Mouse (Mus musculus) NIH3T3 (cell line): ENCODE measurements around the gene Abcc4.

Experiments used
- DNase-seq: peaks from one replicate; pipeline ENCODE4 v3.0.0-alpha.2; 2012; ENCODE audit warnings: low read depth

Abcc4 gene

GRCm38 (mm10) chr14:118496767-118497166, 209.3 kb downstream of the Abcc4 start:
- no peak for DNase-seq

GRCm38 (mm10) chr14:118495458-118495857, 210.6 kb downstream of the Abcc4 start:
- no peak for DNase-seq

GRCm38 (mm10) chr14:118491708-118492107, 214.3 kb downstream of the Abcc4 start:
- DNase-seq = no peak

GRCm38 (mm10) chr14:118491300-118491699, 214.7 kb downstream of the Abcc4 start:
- no peak for DNase-seq

- no peak for DNase-seq
Measured at GRCm38 (mm10) chr14:118490525-118490924, 215.5 kb downstream of the Abcc4 start.

GRCm38 (mm10) chr14:118486349-118486748, 219.7 kb downstream of the Abcc4 start:
- no peak for DNase-seq

GRCm38 (mm10) chr14:118485646-118486045, 220.4 kb downstream of the Abcc4 start:
- DNase-seq = no peak

- no peak for DNase-seq
Measured at GRCm38 (mm10) chr14:118482320-118482719, 223.7 kb downstream of the Abcc4 start.

- DNase-seq = no peak
Measured at GRCm38 (mm10) chr14:118481779-118482178, 224.2 kb downstream of the Abcc4 start.

- no peak for DNase-seq
Measured at GRCm38 (mm10) chr14:118476329-118476728, 229.7 kb downstream of the Abcc4 start.

GRCm38 (mm10) chr14:118475100-118475454, 230.9 kb downstream of the Abcc4 start:
- no peak for DNase-seq

- no peak for DNase-seq
Measured at GRCm38 (mm10) chr14:118474226-118475099, 231.6 kb downstream of the Abcc4 start.

GRCm38 (mm10) chr14:118473831-118474193, 232.2 kb downstream of the Abcc4 start:
- DNase-seq = no peak

- DNase-seq = no peak
Measured at GRCm38 (mm10) chr14:118473188-118473830, 232.7 kb downstream of the Abcc4 start.

GRCm38 (mm10) chr14:118465331-118465730, 240.7 kb downstream of the Abcc4 start:
- no peak for DNase-seq

GRCm38 (mm10) chr14:118464401-118464800, 241.6 kb downstream of the Abcc4 start:
- DNase-seq = no peak

- no peak for DNase-seq
Measured at GRCm38 (mm10) chr14:118452572-118452971, 253.4 kb downstream of the Abcc4 start.

GRCm38 (mm10) chr14:118440155-118440554, 265.9 kb downstream of the Abcc4 start:
- no peak for DNase-seq

- DNase-seq = no peak
Measured at GRCm38 (mm10) chr14:118437156-118437931, 268.7 kb downstream of the Abcc4 start.

GRCm38 (mm10) chr14:118436791-118437155, 269.2 kb downstream of the Abcc4 start:
- no peak for DNase-seq

- no peak for DNase-seq
Measured at GRCm38 (mm10) chr14:118435676-118436330, 270.2 kb downstream of the Abcc4 start.

- DNase-seq = no peak
Measured at GRCm38 (mm10) chr14:118434842-118435241, 271.2 kb downstream of the Abcc4 start.
